In genomic region chr17:86002113-86002512, GRCm38 (mm10) we compare ENCODE assay signal across 13 mouse cellular contexts.
"Had no signal": no experiment of that assay in that cellular context is flagged by ENCODE, and none has a peak within 500 bp of the region (broad histone marks: within the 10 kb centered on the region; RNA-seq: fewer than 3 reads in every experiment).

No protein-coding gene starts in this region.

- DNase-seq: kidney, adult 11 months; kidney, adult 9 months; kidney, postnatal 36 days; retina, postnatal 1 day; right cerebral cortex, postnatal 14 days; thymus, adult 2 months; thymus, postnatal 25 days had no signal

- H3K27me3 ChIP-seq: limb, embryonic 12.5 days; midbrain, embryonic 15.5 days; neural tube, embryonic 12.5 days; stomach, embryonic 15.5 days had no signal

- H3K4me2 ChIP-seq: limb, embryonic 12.5 days; midbrain, embryonic 15.5 days; neural tube, embryonic 12.5 days; stomach, embryonic 15.5 days had no signal

- H3K9me3 ChIP-seq: neural tube, embryonic 12.5 days; stomach, embryonic 15.5 days had no signal

- ATAC-seq: midbrain, embryonic 15.5 days had no signal

- H3K4me1 ChIP-seq: limb, embryonic 12.5 days; midbrain, embryonic 10.5 days; midbrain, embryonic 15.5 days; neural tube, embryonic 12.5 days; stomach, embryonic 15.5 days had no signal

- H3K27ac ChIP-seq: kidney, postnatal 0 days; limb, embryonic 12.5 days; midbrain, embryonic 10.5 days; midbrain, embryonic 15.5 days; neural tube, embryonic 12.5 days; stomach, embryonic 15.5 days had no signal

- H3K9ac ChIP-seq: limb, embryonic 12.5 days; midbrain, embryonic 15.5 days; neural tube, embryonic 12.5 days; stomach, embryonic 15.5 days had no signal

- H3K4me3 ChIP-seq: limb, embryonic 12.5 days; midbrain, embryonic 10.5 days; midbrain, embryonic 15.5 days; neural tube, embryonic 12.5 days; stomach, embryonic 15.5 days had no signal
